Mouse (Mus musculus) kidney, embryonic 16.5 days (tissue): ENCODE measurements around the gene Stard3. TPM values are rescaled to one million over a fixed set of nuclear protein-coding genes. Genes with fewer than 3 reads are reported as not detected.

Experiments used
- ATAC-seq: fragments of 200-750 bp; cut with Nextera tagmentation; 2 replicates; pipeline ENCODE4 v1.8.0; 2017; ENCODE audit warnings: moderate TSS enrichment; ENCODE audit not compliant: low FRiP score, low TSS enrichment
- H3K27ac ChIP-seq: fragments of 300-500 bp; sonication (generic); 2 replicates; pipeline ENCODE4 v1.5.1; 2014; ENCODE audit warnings: low read length
- H3K27me3 ChIP-seq: fragments of 300-500 bp; sonication (generic); 2 replicates; pipeline ENCODE4 v1.6.1; 2014; ENCODE audit warnings: low read length, control low read depth, mixed read lengths; ENCODE audit not compliant: insufficient read depth
- H3K36me3 ChIP-seq: fragments of 300-500 bp; sonication (generic); 2 replicates; pipeline ENCODE4 v1.6.1; 2014; ENCODE audit warnings: low read length, control low read depth, mixed read lengths; ENCODE audit not compliant: insufficient read depth
- H3K4me1 ChIP-seq: fragments of 300-500 bp; sonication (generic); 2 replicates; pipeline ENCODE4 v1.6.1; 2014; ENCODE audit warnings: low read length, control low read depth, mixed read lengths; ENCODE audit not compliant: insufficient read depth
- H3K4me2 ChIP-seq: fragments of 300-500 bp; sonication (generic); replicated peaks from 2 replicates; pipeline ENCODE4 v1.6.1; 2014; ENCODE audit warnings: low read depth, low read length
- H3K4me3 ChIP-seq: fragments of 300-500 bp; sonication (generic); 2 replicates; pipeline ENCODE4 v1.5.1; 2014; ENCODE audit warnings: mild to moderate bottlenecking, low read length
- H3K9ac ChIP-seq: fragments of 300-500 bp; sonication (generic); replicated peaks from 2 replicates; pipeline ENCODE4 v1.6.1; 2014; ENCODE audit warnings: low read length
- H3K9me3 ChIP-seq: fragments of 300-500 bp; sonication (generic); 2 replicates; pipeline ENCODE4 v1.6.1; 2016; ENCODE audit warnings: low read length, control low read depth
- whole genome bisulfite sequencing: fragments of 180-500 bp; shearing (Covaris S2); extraction: QIAGEN DNeasy Blood & Tissue Kit; methylation state at CpG from one replicate; pipeline ENCODE4 v1.1.7; 2014; 5-methylcytosine and 5-hydroxymethylcytosine counted together
- polyA plus RNA-seq: library from polyadenylated mRNA; unstranded; fragments of >200 nt; fragmentation: Nextera tagmentation; extraction: Ambion mirVana; gene quantifications from 2 replicates; pipeline ENCODE4 v1.2.1, GENCODE M21; 2015

The Stard3 gene
- polyA plus RNA-seq, 1 experiment from 2014 or later: 62.0 TPM

- Histone ChIP-seq H3K9me3 (no peaks in the 10 kb centered on the region), H3K4me1 (peaks cover 52% of the 10 kb centered on the region), H3K27ac (peak overlapping the region; percentile 91), H3K27me3 (0 out of 2 replicates have a peak, but pooled peaks cover 3% of the 10 kb centered on the region), H3K36me3 (no peaks in the 10 kb centered on the region), H3K9ac (peak overlapping the region; percentile 79), H3K4me2 (peak overlapping the region; percentile 78), H3K4me3 (no peak overlapping the region)
- 62% methylated on average over 7 of the region's 7 CpGs for WGBS
- no peak for ATAC-seq
Measured at GRCm38 (mm10) chr11:98356625-98357394, 1.4 kb upstream of the Stard3 start.

DNA sequence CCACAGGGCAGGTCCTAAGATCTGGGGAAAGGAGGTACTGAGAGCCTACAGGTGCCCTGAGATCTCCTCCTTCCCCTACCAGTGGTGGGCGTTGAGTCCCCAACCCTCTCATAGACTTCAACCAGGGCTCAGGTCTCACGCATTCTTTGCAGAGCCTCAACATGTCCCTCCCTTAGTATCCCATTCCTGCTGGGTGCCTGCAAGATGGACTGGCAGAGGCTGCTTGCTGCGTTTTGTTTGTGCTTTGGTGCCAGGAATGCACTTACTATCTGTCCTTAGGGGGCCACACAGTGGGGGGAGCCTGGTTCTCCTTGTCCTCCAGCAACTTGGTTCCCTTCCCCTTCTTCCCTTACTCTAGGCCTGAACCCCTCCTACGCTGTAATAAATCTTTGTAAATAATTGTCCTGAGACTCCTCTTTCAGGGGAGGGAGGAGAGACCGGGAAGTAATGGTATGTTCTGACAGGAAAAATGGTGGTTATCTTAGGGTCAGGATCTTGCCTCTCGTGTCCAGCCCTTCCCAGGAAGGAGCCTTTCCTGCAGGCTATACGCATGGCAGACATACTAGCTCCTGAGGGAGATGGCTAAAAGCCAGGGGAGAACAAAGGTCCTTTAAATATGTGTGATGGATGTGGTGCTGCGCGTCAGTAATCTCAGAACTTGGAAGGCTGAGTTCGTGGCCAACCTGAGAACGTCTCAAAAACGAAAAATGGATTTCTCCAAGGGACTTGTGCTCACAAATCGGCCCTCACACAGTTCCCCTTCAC is 590 bp upstream of the Stard3 start:
- peak overlapping the region; percentile 80 for H3K4me3 ChIP-seq
- no peaks in the 10 kb centered on the region for H3K9me3 ChIP-seq
- 4% methylated on average over 13 of the region's 13 CpGs for WGBS
- H3K9ac ChIP-seq: peak overlapping the region; percentile 79
- no peaks in the 10 kb centered on the region for H3K36me3 ChIP-seq
- peak overlapping the region; percentile 91 for H3K27ac ChIP-seq
- H3K4me1 ChIP-seq: peaks cover 59% of the 10 kb centered on the region
- 0 out of 2 replicates have a peak, but pooled peaks cover 3% of the 10 kb centered on the region for H3K27me3 ChIP-seq
- H3K4me2 ChIP-seq: peak overlapping the region; percentile 78
- peak; percentile 37 for ATAC-seq

DNA sequence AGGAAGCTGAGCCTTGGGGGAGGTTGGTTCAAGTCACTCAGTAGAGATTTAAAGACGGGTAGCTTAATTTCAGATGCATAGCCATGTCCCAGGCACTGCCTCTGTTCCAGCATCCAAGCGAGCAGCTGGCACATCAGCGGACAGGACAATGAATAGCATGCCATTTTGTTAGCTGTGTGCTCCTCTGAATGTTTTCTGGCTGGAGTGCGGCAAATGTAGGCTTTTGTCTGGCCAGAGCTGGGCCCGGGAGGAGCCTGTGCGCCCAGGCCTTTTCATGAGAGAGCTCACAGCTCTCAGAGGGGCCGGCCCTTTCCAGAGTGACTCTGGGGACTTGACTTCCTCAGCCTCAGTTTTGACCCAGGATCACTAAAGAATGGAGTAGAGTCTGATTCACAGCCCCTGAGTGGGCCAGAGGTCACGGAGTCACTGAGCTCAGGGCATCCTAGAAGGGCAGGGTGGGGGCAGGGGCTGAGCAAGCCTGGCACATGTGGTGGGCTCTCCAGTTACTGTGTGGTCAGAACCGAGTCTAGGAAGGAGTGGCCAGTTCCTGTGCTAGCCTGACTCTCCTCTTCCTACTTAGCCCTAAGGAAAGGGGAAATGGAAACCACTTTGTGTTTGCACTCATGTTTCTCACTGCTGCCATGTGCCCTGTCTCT is 2.8 kb downstream of the Stard3 start:
- Histone ChIP-seq H3K4me2 (peak overlapping the region; percentile 20; the same call in 1 of the 2 replicates), H3K27me3 (no peaks in the 10 kb centered on the region), H3K36me3 (no peaks in the 10 kb centered on the region), H3K27ac (peak overlapping the region; percentile 62), H3K9me3 (no peaks in the 10 kb centered on the region), H3K4me1 (peaks cover 49% of the 10 kb centered on the region), H3K9ac (peak overlapping the region; percentile 31), H3K4me3 (no peak overlapping the region)
- no peak for ATAC-seq
- 41% methylated on average over 9 of the region's 9 CpGs for WGBS

GRCm38 (mm10) chr11:98363817-98364216 is 5.6 kb downstream of the Stard3 start:
- H3K4me1 ChIP-seq: peaks cover 33% of the 10 kb centered on the region
- H3K4me2 ChIP-seq: no peak overlapping the region

DNA sequence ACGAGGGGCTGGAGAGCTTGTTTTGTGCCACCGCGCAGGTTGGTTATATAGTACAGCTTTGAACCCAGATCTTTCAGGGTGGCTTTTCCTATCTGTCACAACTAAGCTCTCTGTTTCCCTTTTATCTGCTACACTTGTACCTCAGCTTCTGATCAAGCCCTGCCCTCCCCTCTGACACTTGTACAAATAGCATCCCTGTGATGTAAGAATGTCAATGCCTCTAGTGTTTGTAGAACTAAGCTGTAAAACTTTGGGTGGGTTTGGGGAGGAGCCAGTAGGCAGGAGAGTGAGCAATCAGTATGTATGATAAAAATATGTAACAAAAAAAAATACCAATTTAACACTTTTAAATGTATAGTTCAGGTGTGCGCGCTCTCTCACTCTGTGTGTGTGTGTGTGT is 6.2 kb downstream of the Stard3 start:
- no peak overlapping the region for H3K9ac ChIP-seq
- H3K4me1 ChIP-seq: peaks cover 28% of the 10 kb centered on the region
- WGBS: 96% methylated on average over 5 of the region's 5 CpGs
- no peak overlapping the region for H3K4me2 ChIP-seq
- no peak for ATAC-seq
- no peaks in the 10 kb centered on the region for H3K9me3 ChIP-seq
- no peaks in the 10 kb centered on the region for H3K36me3 ChIP-seq
- H3K27me3 ChIP-seq: no peaks in the 10 kb centered on the region
- H3K27ac ChIP-seq: no peak overlapping the region
- no peak overlapping the region for H3K4me3 ChIP-seq

More at GRCm38 (mm10) chr11:98363817-98364216, 5.6 kb downstream of the Stard3 start:
- Histone ChIP-seq H3K9ac (no peak overlapping the region), H3K4me3 (no peak overlapping the region), H3K36me3 (no peaks in the 10 kb centered on the region), H3K9me3 (no peaks in the 10 kb centered on the region), H3K27ac (no peak overlapping the region), H3K27me3 (no peaks in the 10 kb centered on the region)
- 80% methylated on average over 5 of the region's 5 CpGs for WGBS
- no peak for ATAC-seq

GRCm38 (mm10) chr11:98366290-98366689 is 8.1 kb downstream of the Stard3 start:
- Histone ChIP-seq H3K9ac (no peak overlapping the region), H3K4me3 (no peak overlapping the region), H3K4me2 (no peak overlapping the region), H3K9me3 (no peaks in the 10 kb centered on the region), H3K27me3 (no peaks in the 10 kb centered on the region), H3K36me3 (no peaks in the 10 kb centered on the region), H3K4me1 (peaks cover 12% of the 10 kb centered on the region), H3K27ac (no peak overlapping the region)
- WGBS: 72% methylated on average over 10 of the region's 10 CpGs
- ATAC-seq: no peak

GRCm38 (mm10) chr11:98367171-98367862 is 9.1 kb downstream of the Stard3 start:
- Histone ChIP-seq H3K4me2 (no peak overlapping the region), H3K27ac (no peak overlapping the region), H3K9ac (no peak overlapping the region), H3K4me1 (peaks cover 5% of the 10 kb centered on the region; the same call in 1 of the 2 replicates), H3K36me3 (no peaks in the 10 kb centered on the region), H3K27me3 (no peaks in the 10 kb centered on the region), H3K9me3 (no peaks in the 10 kb centered on the region), H3K4me3 (no peak overlapping the region)
- no peak for ATAC-seq
- WGBS: 68% methylated on average over 10 of the region's 10 CpGs

DNA sequence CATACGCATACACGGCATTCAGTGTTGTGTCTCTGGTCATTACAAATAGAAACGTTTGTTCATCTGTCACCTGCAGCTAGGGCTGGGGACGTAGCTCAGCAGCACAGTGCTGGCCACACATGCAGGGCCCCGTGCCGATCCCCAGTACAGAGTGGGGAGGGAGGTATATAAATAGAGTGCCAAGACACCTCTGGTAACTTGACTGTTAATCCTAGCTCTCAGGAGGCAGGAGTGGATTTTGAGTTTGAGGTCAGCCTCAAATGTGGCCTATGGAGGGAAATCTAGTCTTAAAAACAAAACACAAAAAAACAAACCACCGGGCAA is 9.7 kb downstream of the Stard3 start:
- Histone ChIP-seq H3K4me2 (no peak overlapping the region), H3K27ac (no peak overlapping the region), H3K36me3 (no peaks in the 10 kb centered on the region), H3K27me3 (no peaks in the 10 kb centered on the region), H3K4me1 (0 out of 2 replicates have a peak, but pooled peaks cover 3% of the 10 kb centered on the region), H3K9me3 (no peaks in the 10 kb centered on the region), H3K4me3 (no peak overlapping the region), H3K9ac (no peak overlapping the region)
- ATAC-seq: no peak
- 74% methylated on average over 7 of the region's 7 CpGs for WGBS

DNA sequence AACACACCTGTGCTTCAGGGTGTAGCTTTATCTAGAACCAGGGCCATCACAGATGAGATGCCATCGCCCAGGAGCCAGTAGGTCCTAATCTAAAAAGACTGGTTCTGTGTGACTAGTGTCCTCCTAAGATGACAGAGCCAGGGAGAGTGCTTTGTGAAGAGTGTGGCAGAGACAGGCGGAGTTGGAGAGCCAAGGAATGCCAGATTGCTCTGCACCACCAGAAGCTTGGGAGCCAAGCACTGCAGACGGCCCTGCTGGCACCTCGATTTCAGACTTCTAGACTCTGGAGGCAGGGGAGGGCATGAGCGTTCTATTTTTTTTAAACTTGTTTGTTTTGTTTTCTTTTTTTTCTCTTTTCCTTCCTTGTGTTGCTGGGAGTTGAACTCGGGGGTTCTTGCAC is 11.2 kb downstream of the Stard3 start:
- no peak for ATAC-seq
- H3K4me3 ChIP-seq: no peak overlapping the region
- H3K4me1 ChIP-seq: 0 out of 2 replicates have a peak, but pooled peaks cover 3% of the 10 kb centered on the region
- no peak overlapping the region for H3K27ac ChIP-seq
- H3K9me3 ChIP-seq: no peaks in the 10 kb centered on the region
- H3K4me2 ChIP-seq: no peak overlapping the region
- H3K9ac ChIP-seq: no peak overlapping the region
- WGBS: 83% methylated on average over 6 of the region's 6 CpGs
- H3K27me3 ChIP-seq: no peaks in the 10 kb centered on the region
- no peaks in the 10 kb centered on the region for H3K36me3 ChIP-seq
